Mouse (Mus musculus) kidney, adult 2 months (tissue): ENCODE measurements around the gene Vps26a.

Source experiments
- CTCF ChIP-seq: fragments of 200-500 bp; conservative IDR thresholded peaks from 2 replicates; pipeline ENCODE4 v1.5.1; 2011; ENCODE audit warnings: low read depth, mild to moderate bottlenecking, control low read depth, low read length, moderate library complexity, mixed read lengths; ENCODE audit not compliant: insufficient read depth, insufficient read length
- POLR2A ChIP-seq: fragments of 200-500 bp; IDR thresholded peaks from one replicate; pipeline ENCODE4 v1.6.1; 2011; ENCODE audit warnings: low read depth, low read length, control low read depth

- TF ChIP-seq CTCF, result no peak
- no peak for TF ChIP-seq POLR2A
Observed at GRCm38 (mm10) chr10:62411431-62412410, 74.9 kb downstream of the Vps26a start.
